Mouse (Mus musculus): ENCODE measurements around the gene Dock6. TPM values are rescaled to one million over a fixed set of nuclear protein-coding genes. Genes with fewer than 3 reads are reported as not detected.
A peak's percentile ranks its signal among the peaks of the same experiment; 100 is the strongest.

Gene Dock6
- total RNA-seq, 2 experiments from 2014 or later, result 15.8 to 18.1 TPM

- no peak for DNase-seq (ENCODE audit: extremely low spot score in 1 of 2, low spot score in 2 of 2)
- H3K27ac ChIP-seq, result no peak overlapping the region
- no peak overlapping the region for H3K4me3 ChIP-seq
- intact Hi-C loops (cut with DNase I), result no loop called here
- TF ChIP-seq CTCF (IDR thresholded peaks at IDR 0.05), result no peak
These were observed 7.2 kb upstream of the Dock6 start for GRCm38 (mm10) chr9:21859606-21860005.

GRCm38 (mm10) chr9:21858084-21858483 lies 5.6 kb upstream of the Dock6 start:
- TF ChIP-seq CTCF (IDR thresholded peaks at IDR 0.05), result no peak; the same call in 1 of the 2 replicates
- Histone ChIP-seq H3K27ac (peak overlapping the region; percentile 28; the same call in 1 of the 2 replicates), H3K4me3 (no peak overlapping the region)
- no peak for DNase-seq (ENCODE audit: extremely low spot score in 1 of 2, low spot score in 2 of 2)
- intact Hi-C loops (cut with DNase I), result no loop called here

GRCm38 (mm10) chr9:21857501-21857900 lies 5.1 kb upstream of the Dock6 start:
- DNase-seq (ENCODE audit: extremely low spot score in 1 of 2, low spot score in 2 of 2), result no peak
- intact Hi-C loops (cut with DNase I), result no loop called here
- Histone ChIP-seq H3K27ac (peak overlapping the region; percentile 28; the same call in 1 of the 2 replicates), H3K4me3 (no peak overlapping the region)
- no peak for TF ChIP-seq CTCF (IDR thresholded peaks at IDR 0.05)

- TF ChIP-seq CTCF (IDR thresholded peaks at IDR 0.05), result no peak
- H3K4me3 ChIP-seq, result no peak overlapping the region
These were observed 2.5 kb upstream of the Dock6 start for GRCm38 (mm10) chr9:21854894-21855293.

GRCm38 (mm10) chr9:21853961-21854360 lies 1.5 kb upstream of the Dock6 start:
- intact Hi-C loops (cut with DNase I), result no loop called here
- no peak for TF ChIP-seq CTCF (IDR thresholded peaks at IDR 0.05)
- H3K27ac ChIP-seq, result no peak overlapping the region
- no peak for DNase-seq (ENCODE audit: extremely low spot score in 1 of 2, low spot score in 2 of 2)
- H3K4me3 ChIP-seq, result no peak overlapping the region

More at GRCm38 (mm10) chr9:21854894-21855293, 2.5 kb upstream of the Dock6 start:
- no peak for DNase-seq (ENCODE audit: extremely low spot score in 1 of 2, low spot score in 2 of 2)
- intact Hi-C loops (cut with DNase I), result no loop called here
- H3K27ac ChIP-seq, result no peak overlapping the region

- Histone ChIP-seq H3K27ac (no peak overlapping the region), H3K4me3 (no peak overlapping the region)
- TF ChIP-seq CTCF (IDR thresholded peaks at IDR 0.05), result no peak
- DNase-seq (ENCODE audit: extremely low spot score in 1 of 2, low spot score in 2 of 2), result no peak
- intact Hi-C loops (cut with DNase I), result no loop called here
These were observed 1.4 kb downstream of the Dock6 start for GRCm38 (mm10) chr9:21851084-21851483.

GRCm38 (mm10) chr9:21849691-21850677 lies 2.5 kb downstream of the Dock6 start:
- Histone ChIP-seq H3K27ac (no peak overlapping the region), H3K4me3 (no peak overlapping the region)
- no peak for TF ChIP-seq CTCF (IDR thresholded peaks at IDR 0.05)
- DNase-seq (ENCODE audit: extremely low spot score in 1 of 2, low spot score in 2 of 2), result no peak
- intact Hi-C loops (cut with DNase I), result no loop called here

GRCm38 (mm10) chr9:21847926-21848325 lies 4.5 kb downstream of the Dock6 start:
- intact Hi-C loops (cut with DNase I), result no loop called here
- H3K27ac ChIP-seq, result peak overlapping the region; percentile 64

GRCm38 (mm10) chr9:21847425-21847824 lies 5.0 kb downstream of the Dock6 start:
- no peak for TF ChIP-seq CTCF (IDR thresholded peaks at IDR 0.05)
- intact Hi-C loops (cut with DNase I), result no loop called here
- Histone ChIP-seq H3K4me3 (no peak overlapping the region), H3K27ac (peak overlapping the region; percentile 64)
- DNase-seq (ENCODE audit: extremely low spot score in 1 of 2, low spot score in 2 of 2), result no peak

More at GRCm38 (mm10) chr9:21847926-21848325, 4.5 kb downstream of the Dock6 start:
- TF ChIP-seq CTCF (IDR thresholded peaks at IDR 0.05), result no peak
- H3K4me3 ChIP-seq, result no peak overlapping the region
- no peak for DNase-seq (ENCODE audit: extremely low spot score in 1 of 2, low spot score in 2 of 2)

- intact Hi-C loops (cut with DNase I), result no loop called here
- Histone ChIP-seq H3K4me3 (no peak overlapping the region), H3K27ac (peak overlapping the region; percentile 64; the same call in 1 of the 2 replicates)
- TF ChIP-seq CTCF (IDR thresholded peaks at IDR 0.05), result no peak
- DNase-seq (ENCODE audit: extremely low spot score in 1 of 2, low spot score in 2 of 2), result no peak
These were observed 5.6 kb downstream of the Dock6 start for GRCm38 (mm10) chr9:21846755-21847341.

GRCm38 (mm10) chr9:21845381-21846080 lies 6.9 kb downstream of the Dock6 start:
- no peak for TF ChIP-seq CTCF (IDR thresholded peaks at IDR 0.05)
- intact Hi-C loops (cut with DNase I), result no loop called here
- Histone ChIP-seq H3K27ac (no peak overlapping the region), H3K4me3 (no peak overlapping the region)
- DNase-seq (ENCODE audit: extremely low spot score in 1 of 2, low spot score in 2 of 2), result no peak

- TF ChIP-seq CTCF (IDR thresholded peaks at IDR 0.05), result peak; percentile 17; the same call in 1 of the 2 replicates
- Histone ChIP-seq H3K27ac (peak overlapping the region; percentile 19; the same call in 1 of the 2 replicates), H3K4me3 (no peak overlapping the region)
- peak; percentile 27 to 34 for DNase-seq (ENCODE audit: extremely low spot score in 1 of 2, low spot score in 2 of 2)
- intact Hi-C loops (cut with DNase I), result no loop called here
These were observed 9.3 kb downstream of the Dock6 start for GRCm38 (mm10) chr9:21843086-21843485.
